Mouse (Mus musculus) bone marrow, adult 2 months (tissue): Measurements from ENCODE around the gene Atg2a.

ENCODE experiments used
- CTCF ChIP-seq: fragments of 200-500 bp; IDR thresholded peaks from 2 replicates; pipeline ENCODE4 v1.5.1; 2011; ENCODE audit warnings: low read length, control low read depth; ENCODE audit not compliant: control insufficient read depth, insufficient read depth
- POLR2A ChIP-seq: fragments of 200-500 bp; IDR thresholded peaks from 2 replicates; pipeline ENCODE4 v1.6.1; 2011; ENCODE audit warnings: low read depth, mild to moderate bottlenecking, control low read depth, low read length, borderline replicate concordance; ENCODE audit not compliant: control insufficient read depth

GRCm38 (mm10) chr19:6277661-6278438 lies 36.4 kb downstream of the Atg2a start:
- TF ChIP-seq CTCF = no peak
- no peak for TF ChIP-seq POLR2A
